Mouse (Mus musculus) erythroblast, embryonic 14.5 days (primary cell): ENCODE measurements around the gene Frmd8. TPM values are rescaled to one million over a fixed set of nuclear protein-coding genes. Genes with fewer than 3 reads are reported as not detected.

Experiments
- H3K27me3 ChIP-seq: 2 replicates; pipeline ENCODE4 v1.6.1; 2012; ENCODE audit warnings: inconsistent platforms; ENCODE audit not compliant: control insufficient read depth
- H3K36me3 ChIP-seq: 2 replicates; pipeline ENCODE4 v1.6.1; 2012; ENCODE audit warnings: mild to moderate bottlenecking, inconsistent platforms; ENCODE audit not compliant: control insufficient read depth
- H3K4me1 ChIP-seq: 2 replicates; pipeline ENCODE4 v1.6.1; 2012; ENCODE audit warnings: inconsistent platforms; ENCODE audit not compliant: control insufficient read depth
- H3K4me3 ChIP-seq: replicated peaks from 2 replicates; pipeline ENCODE3; 2012; ENCODE audit warnings: moderate library complexity, mild to moderate bottlenecking, inconsistent platforms
- H3K9me3 ChIP-seq: 2 replicates; pipeline ENCODE4 v1.6.1; 2012; ENCODE audit warnings: low read length, inconsistent platforms, mixed read lengths; ENCODE audit not compliant: control insufficient read depth
- GATA1 ChIP-seq: IDR thresholded peaks from 2 replicates; pipeline ENCODE4 v1.6.1; 2012; ENCODE audit warnings: low read length, inconsistent platforms, mixed read lengths
- TAL1 ChIP-seq: IDR thresholded peaks from 3 replicates; pipeline ENCODE4 v1.6.1; 2012; ENCODE audit warnings: low read length, inconsistent platforms, mixed read lengths
- polyA plus RNA-seq: library from polyadenylated mRNA; stranded (reverse); fragments of >175 nt; gene quantifications from 2 replicates; pipeline ENCODE4 v1.2.3, GENCODE M21; 2012

The Frmd8 gene
- polyA plus RNA-seq, 1 experiment: 0.75 TPM

GRCm38 (mm10) chr19:5800632-5801431, 74.2 kb downstream of the Frmd8 start:
- Histone ChIP-seq H3K4me3 (peak overlapping the region; percentile 70), H3K9me3 (no peaks in the 10 kb centered on the region), H3K4me1 (peaks cover 50% of the 10 kb centered on the region), H3K36me3 (peaks cover 57% of the 10 kb centered on the region), H3K27me3 (no peaks in the 10 kb centered on the region)
- TF ChIP-seq TAL1 (no peak), GATA1 (no peak)

DNA sequence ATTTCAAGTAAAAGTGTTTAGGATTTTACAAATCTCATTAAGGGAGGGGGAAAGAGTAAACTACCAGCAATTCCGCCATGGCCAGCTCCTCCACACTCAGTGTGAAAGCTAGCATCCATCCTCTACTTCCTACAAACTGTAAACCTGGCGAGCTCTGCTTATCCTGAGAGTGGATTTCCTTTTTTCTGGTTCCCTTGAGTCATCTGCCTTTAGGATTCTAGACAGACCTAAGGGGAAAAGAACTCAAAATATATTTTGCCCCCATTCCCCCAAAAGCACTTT, 74.8 kb downstream of the Frmd8 start:
- Histone ChIP-seq H3K4me3 (peak overlapping the region; percentile 70), H3K27me3 (no peaks in the 10 kb centered on the region), H3K36me3 (peaks cover 63% of the 10 kb centered on the region), H3K9me3 (no peaks in the 10 kb centered on the region), H3K4me1 (peaks cover 52% of the 10 kb centered on the region)
- TF ChIP-seq GATA1 (no peak), TAL1 (no peak)

Other genes starting within 250 kb of the Frmd8 start
- gene Rela, start 237.8 kb downstream of the Frmd8 start, polyA plus RNA-seq: 4.1 and 6.0 TPM in 2 replicates
- 63.2 and 69.8 TPM in 2 replicates for gene Sipa1, start 211.6 kb downstream of the Frmd8 start, polyA plus RNA-seq
- gene Map3k11, start 186.5 kb downstream of the Frmd8 start, polyA plus RNA-seq: 18.5 and 20.2 TPM in 2 replicates
- gene Pcnx3, start 186.4 kb downstream of the Frmd8 start, polyA plus RNA-seq: 43.8 and 46.7 TPM in 2 replicates
- gene Kcnk7, start 170.9 kb downstream of the Frmd8 start, polyA plus RNA-seq: 0.04 and 0.06 TPM in 2 replicates
- gene Ehbp1l1, start 149.0 kb downstream of the Frmd8 start, polyA plus RNA-seq: 88.4 and 106 TPM in 2 replicates
- gene Fam89b, start 145.6 kb downstream of the Frmd8 start, polyA plus RNA-seq: 33.0 and 41.0 TPM in 2 replicates
- gene Ltbp3, start 134.4 kb downstream of the Frmd8 start, polyA plus RNA-seq: 0.06 and 0.09 TPM in 2 replicates
- gene Scyl1, start 103.9 kb downstream of the Frmd8 start, polyA plus RNA-seq: 8.2 TPM in 2 replicates
- gene Slc25a45, start 2.5 kb upstream of the Frmd8 start, polyA plus RNA-seq: 0.07 TPM in 1 of 2 replicates, not detected in the other
- gene Tigd3, start 18.9 kb upstream of the Frmd8 start, polyA plus RNA-seq: 0.12 and 0.28 TPM in 2 replicates
- gene Dpf2, start 37.7 kb upstream of the Frmd8 start, polyA plus RNA-seq: 2.7 and 8.5 TPM in 2 replicates
- gene Cdc42ep2, start 49.5 kb upstream of the Frmd8 start, polyA plus RNA-seq: 0.10 and 0.13 TPM in 2 replicates
- 6.6 and 6.8 TPM in 2 replicates for gene Pola2, start 88.9 kb upstream of the Frmd8 start, polyA plus RNA-seq
- gene Slc22a20, start 110.9 kb upstream of the Frmd8 start, polyA plus RNA-seq: not detected in 2 replicates
- 38.5 and 46.1 TPM in 2 replicates for gene Capn1, start 140.6 kb upstream of the Frmd8 start, polyA plus RNA-seq
- 9.5 and 10.2 TPM in 2 replicates for gene Syvn1, start 171.3 kb upstream of the Frmd8 start, polyA plus RNA-seq
- 4.9 and 6.3 TPM in 2 replicates for gene Mrpl49, start 182.5 kb upstream of the Frmd8 start, polyA plus RNA-seq
- gene Fau, start 182.6 kb upstream of the Frmd8 start, polyA plus RNA-seq: 521 and 530 TPM in 2 replicates
- gene Znhit2, start 185.9 kb upstream of the Frmd8 start, polyA plus RNA-seq: 8.6 and 9.3 TPM in 2 replicates
- 0.31 and 1.4 TPM in 2 replicates for gene Tm7sf2, start 193.1 kb upstream of the Frmd8 start, polyA plus RNA-seq
- 3.9 and 4.9 TPM in 2 replicates for gene Vps51, start 202.0 kb upstream of the Frmd8 start, polyA plus RNA-seq
- not detected in 2 replicates for gene Tmem262, start 204.8 kb upstream of the Frmd8 start, polyA plus RNA-seq
- 0.06 TPM in 1 of 2 replicates, not detected in the other for gene Gm28374, start 207.0 kb upstream of the Frmd8 start, polyA plus RNA-seq
- 5.1 and 6.9 TPM in 2 replicates for gene Zfpl1, start 209.7 kb upstream of the Frmd8 start, polyA plus RNA-seq
- gene Cdca5, start 209.7 kb upstream of the Frmd8 start, polyA plus RNA-seq: 2.2 and 2.3 TPM in 2 replicates
- gene AC131692.1, start 219.1 kb upstream of the Frmd8 start, polyA plus RNA-seq: 1.3 and 1.4 TPM in 2 replicates
- 0.26 and 0.35 TPM in 2 replicates for gene Naaladl1, start 230.5 kb upstream of the Frmd8 start, polyA plus RNA-seq
- 7.2 TPM in 2 replicates for gene Sac3d1, start 243.4 kb upstream of the Frmd8 start, polyA plus RNA-seq